Mouse (Mus musculus): Measurements from ENCODE around the gene Kctd20.

GRCm38 (mm10) chr17:28967021-28967610 is 15.4 kb downstream of the Kctd20 start:
- TF ChIP-seq POLR2A (IDR thresholded peaks at IDR 0.05; ENCODE audit: insufficient read depth, low read depth, low read length), result no peak
- no peak for TF ChIP-seq CTCF (IDR thresholded peaks at IDR 0.05)
